ENCODE assay signal across 31 mouse cellular contexts in genomic region chr1:185628401-185628800, GRCm38 (mm10).
"Had no signal": no experiment of that assay in that cellular context is flagged by ENCODE, and none has a peak within 500 bp of the region (broad histone marks: within the 10 kb centered on the region; RNA-seq: fewer than 3 reads in every experiment).

No protein-coding gene starts in this region.

- H3K36me3 ChIP-seq: limb, embryonic 10.5 days; limb, embryonic 12.5 days; limb, embryonic 13.5 days; limb, embryonic 15.5 days; liver, embryonic 12.5 days; liver, embryonic 13.5 days; liver, embryonic 15.5 days; lung, embryonic 15.5 days; midbrain, embryonic 10.5 days; midbrain, embryonic 12.5 days; midbrain, embryonic 13.5 days; midbrain, embryonic 15.5 days; neural tube, embryonic 12.5 days; neural tube, embryonic 13.5 days had no signal

- H3K9me3 ChIP-seq: limb, embryonic 10.5 days; limb, embryonic 12.5 days; limb, embryonic 13.5 days; limb, embryonic 15.5 days; liver, embryonic 12.5 days; liver, embryonic 13.5 days; liver, embryonic 15.5 days; lung, embryonic 15.5 days; megakaryocyte, embryonic 14.5 days; midbrain, embryonic 10.5 days; midbrain, embryonic 12.5 days; midbrain, embryonic 13.5 days; midbrain, embryonic 15.5 days; neural tube, embryonic 12.5 days; neural tube, embryonic 13.5 days had no signal

- H3K4me3 ChIP-seq: limb, embryonic 10.5 days; limb, embryonic 12.5 days; limb, embryonic 13.5 days; limb, embryonic 15.5 days; liver, embryonic 12.5 days; liver, embryonic 13.5 days; liver, embryonic 15.5 days; lung, embryonic 15.5 days; megakaryocyte, embryonic 14.5 days; midbrain, embryonic 10.5 days; midbrain, embryonic 12.5 days; midbrain, embryonic 13.5 days; midbrain, embryonic 15.5 days; myocyte; neural tube, embryonic 12.5 days; neural tube, embryonic 13.5 days had no signal

- DNase-seq: left cerebral cortex, postnatal 4 days; liver; liver, embryonic 13.5 days; liver, postnatal 0 days; lung, adult 2 months; lung, embryonic 14.5 days; lung, postnatal 10 days; lung, postnatal 14 days; lung, postnatal 36 days; lung, postnatal 4 days; midbrain, embryonic 14.5 days had no signal

- H3K4me2 ChIP-seq: limb, embryonic 12.5 days; limb, embryonic 13.5 days; limb, embryonic 15.5 days; liver, embryonic 11.5 days; liver, embryonic 12.5 days; liver, embryonic 13.5 days; liver, embryonic 15.5 days; lung, embryonic 14.5 days; lung, embryonic 15.5 days; midbrain, embryonic 11.5 days; midbrain, embryonic 12.5 days; midbrain, embryonic 13.5 days; midbrain, embryonic 15.5 days; neural tube, embryonic 12.5 days; neural tube, embryonic 13.5 days had no signal

- H3K27ac ChIP-seq: limb, embryonic 10.5 days; limb, embryonic 12.5 days; limb, embryonic 13.5 days; limb, embryonic 15.5 days; liver, embryonic 12.5 days; liver, embryonic 13.5 days; liver, embryonic 14.5 days; liver, embryonic 15.5 days; lung, embryonic 15.5 days; macrophage; midbrain, embryonic 10.5 days; midbrain, embryonic 12.5 days; midbrain, embryonic 13.5 days; midbrain, embryonic 15.5 days; neural tube, embryonic 12.5 days; neural tube, embryonic 13.5 days had no signal

- H3K4me1 ChIP-seq: limb, embryonic 10.5 days; limb, embryonic 12.5 days; limb, embryonic 13.5 days; limb, embryonic 15.5 days; liver, embryonic 12.5 days; liver, embryonic 13.5 days; liver, embryonic 15.5 days; lung, embryonic 15.5 days; megakaryocyte, embryonic 14.5 days; midbrain, embryonic 10.5 days; midbrain, embryonic 12.5 days; midbrain, embryonic 13.5 days; midbrain, embryonic 15.5 days; neural tube, embryonic 12.5 days; neural tube, embryonic 13.5 days had no signal

- H3K27me3 ChIP-seq: limb, embryonic 12.5 days; limb, embryonic 13.5 days; limb, embryonic 15.5 days; liver, embryonic 12.5 days; liver, embryonic 13.5 days; liver, embryonic 15.5 days; lung, embryonic 15.5 days; megakaryocyte, embryonic 14.5 days; midbrain, embryonic 12.5 days; midbrain, embryonic 13.5 days; midbrain, embryonic 15.5 days; neural tube, embryonic 12.5 days; neural tube, embryonic 13.5 days had no signal

- ATAC-seq: liver, embryonic 12.5 days; liver, postnatal 0 days; midbrain, embryonic 13.5 days; midbrain, embryonic 15.5 days; midbrain, embryonic 16.5 days had no signal

- H3K9ac ChIP-seq: limb, embryonic 12.5 days; limb, embryonic 13.5 days; limb, embryonic 15.5 days; liver, embryonic 12.5 days; liver, embryonic 13.5 days; liver, embryonic 14.5 days; liver, embryonic 15.5 days; liver, postnatal 0 days; lung, embryonic 14.5 days; lung, embryonic 15.5 days; midbrain, embryonic 12.5 days; midbrain, embryonic 13.5 days; midbrain, embryonic 15.5 days; neural tube, embryonic 12.5 days; neural tube, embryonic 13.5 days had no signal
